25 mouse cellular contexts compared by ENCODE assay signal in genomic region chr3:94611834-94612233, GRCm38 (mm10). TPM values are rescaled to one million over a fixed set of nuclear protein-coding genes. Genes with fewer than 3 reads are reported as not detected.
DNase-seq lines count a peak whose midpoint lies in the region; ATAC-seq and TF ChIP-seq lines count a peak whose summit lies in the region.
"Had no signal": no experiment of that assay in that cellular context is flagged by ENCODE, and none has a peak within 500 bp of the region (broad histone marks: within the 10 kb centered on the region; RNA-seq: fewer than 3 reads in every experiment).

No protein-coding gene starts in this region.

- WGBS in forebrain, embryonic 11.5 days = 81% methylated on average over 5 of the region's 5 CpGs
- WGBS in forebrain, embryonic 10.5 days = 87% methylated on average over 5 of the region's 5 CpGs
- 75% methylated on average over 5 of the region's 5 CpGs for WGBS in hindbrain, postnatal 0 days
- 81% methylated on average over 5 of the region's 5 CpGs for WGBS in hindbrain, embryonic 14.5 days

- no peaks in the 10 kb centered on the region for H3K36me3 ChIP-seq in forebrain, embryonic 11.5 days (ENCODE audit: control insufficient read depth, insufficient read depth, low read length)
- H3K36me3 ChIP-seq in forebrain, embryonic 10.5 days (replicated peaks) = no peaks in the 10 kb centered on the region
- no peaks in the 10 kb centered on the region for H3K36me3 ChIP-seq in hindbrain, postnatal 0 days (ENCODE audit: insufficient read depth, low read length)
- H3K36me3 ChIP-seq in hindbrain, embryonic 14.5 days (replicated peaks; ENCODE audit: control insufficient read depth, insufficient read depth) = no peaks in the 10 kb centered on the region
- H3K36me3 ChIP-seq: intestine, embryonic 15.5 days; midbrain, embryonic 12.5 days; stomach, embryonic 15.5 days had no signal

- TF ChIP-seq CTCF in hindbrain, postnatal 0 days (IDR thresholded peaks at IDR 0.05; ENCODE audit: low read depth) = no peak

- peak; percentile 36 for DNase-seq in forebrain, embryonic 11.5 days (ENCODE audit: low spot score)
- no peak for DNase-seq in forebrain, embryonic 10.5 days (ENCODE audit: extremely low spot score, low spot score)
- no peak for DNase-seq in hindbrain, postnatal 0 days (ENCODE audit: low spot score)
- no peak for DNase-seq in hindbrain, embryonic 14.5 days (ENCODE audit: low spot score)
- DNase-seq in MN1 (ENCODE audit: low spot score) = peak; percentile 40
- DNase-seq in thymus, postnatal 0 days (ENCODE audit: low spot score) = no peak
- DNase-seq in left cerebral cortex, postnatal 10 days (ENCODE audit: extremely low spot score in 1 of 2, low spot score in 2 of 2) = no peak
- DNase-seq: adrenal gland, postnatal 14 days; B cell, adult 2 months; kidney, postnatal 14 days; liver, postnatal 0 days; spleen, adult 18-20 months; thymus, postnatal 25 days had no signal

- H3K4me1 ChIP-seq in forebrain, embryonic 11.5 days (replicated peaks; ENCODE audit: control insufficient read depth, insufficient read depth, low read length) = no peaks in the 10 kb centered on the region
- H3K4me1 ChIP-seq in forebrain, embryonic 10.5 days = peaks cover 9% of the 10 kb centered on the region
- no peaks in the 10 kb centered on the region for H3K4me1 ChIP-seq in hindbrain, postnatal 0 days (ENCODE audit: insufficient read depth, low read length)
- no peaks in the 10 kb centered on the region for H3K4me1 ChIP-seq in hindbrain, embryonic 14.5 days (replicated peaks; ENCODE audit: control insufficient read depth, insufficient read depth, low read length)
- H3K4me1 ChIP-seq: intestine, embryonic 15.5 days; midbrain, embryonic 12.5 days; stomach, embryonic 15.5 days had no signal

- H3K27me3 ChIP-seq in forebrain, embryonic 11.5 days (ENCODE audit: control insufficient read depth, insufficient read depth, low read length) = no peaks in the 10 kb centered on the region
- H3K27me3 ChIP-seq in forebrain, embryonic 10.5 days (ENCODE audit: poor library complexity, severe bottlenecking) = no peaks in the 10 kb centered on the region
- no peaks in the 10 kb centered on the region for H3K27me3 ChIP-seq in hindbrain, postnatal 0 days (ENCODE audit: insufficient read depth, low read length)
- H3K27me3 ChIP-seq in hindbrain, embryonic 14.5 days (ENCODE audit: control insufficient read depth, insufficient read depth, low read length) = no peaks in the 10 kb centered on the region
- H3K27me3 ChIP-seq: heart, embryonic 13.5 days; intestine, embryonic 15.5 days; midbrain, embryonic 12.5 days; stomach, embryonic 15.5 days had no signal

- no peak overlapping the region for H3K27ac ChIP-seq in forebrain, embryonic 11.5 days (ENCODE audit: low read depth, low read length)
- no peak overlapping the region for H3K27ac ChIP-seq in forebrain, embryonic 10.5 days
- peak overlapping the region; percentile 22; the same call in 1 of the 2 replicates for H3K27ac ChIP-seq in hindbrain, postnatal 0 days
- no peak overlapping the region for H3K27ac ChIP-seq in hindbrain, embryonic 14.5 days
- H3K27ac ChIP-seq: heart, embryonic 13.5 days; intestine, embryonic 15.5 days; midbrain, embryonic 12.5 days; stomach, embryonic 15.5 days had no signal

- intact Hi-C loops in left cerebral cortex, postnatal 10 days (cut with DNase I) = no loop called here

- H3K4me3 ChIP-seq in forebrain, embryonic 11.5 days (ENCODE audit: low read depth, low read length) = no peak overlapping the region
- H3K4me3 ChIP-seq in forebrain, embryonic 10.5 days = no peak overlapping the region
- no peak overlapping the region for H3K4me3 ChIP-seq in hindbrain, postnatal 0 days (ENCODE audit: low read length)
- H3K4me3 ChIP-seq in hindbrain, embryonic 14.5 days (replicated peaks; ENCODE audit: low read length) = no peak overlapping the region
- H3K4me3 ChIP-seq: heart, embryonic 13.5 days; intestine, embryonic 15.5 days; midbrain, embryonic 12.5 days; myocyte; stomach, embryonic 15.5 days had no signal

- H3K9me3 ChIP-seq in forebrain, embryonic 11.5 days (ENCODE audit: control insufficient read depth, low read length) = no peaks in the 10 kb centered on the region
- H3K9me3 ChIP-seq in forebrain, embryonic 10.5 days = no peaks in the 10 kb centered on the region
- H3K9me3 ChIP-seq in hindbrain, postnatal 0 days (ENCODE audit: low read length) = no peaks in the 10 kb centered on the region
- H3K9me3 ChIP-seq in hindbrain, embryonic 14.5 days (ENCODE audit: control insufficient read depth, low read length) = no peaks in the 10 kb centered on the region
- H3K9me3 ChIP-seq: heart, embryonic 13.5 days; intestine, embryonic 15.5 days; midbrain, embryonic 12.5 days; stomach, embryonic 15.5 days had no signal

- H3K9ac ChIP-seq in forebrain, embryonic 11.5 days (ENCODE audit: low read length) = no peak overlapping the region
- no peak overlapping the region for H3K9ac ChIP-seq in hindbrain, postnatal 0 days (replicated peaks; ENCODE audit: low read length)
- H3K9ac ChIP-seq in hindbrain, embryonic 14.5 days = no peak overlapping the region
- H3K9ac ChIP-seq: heart, embryonic 13.5 days; intestine, embryonic 15.5 days; liver, postnatal 0 days; midbrain, embryonic 12.5 days; stomach, embryonic 15.5 days had no signal

- ATAC-seq in forebrain, embryonic 11.5 days (replicated peaks; ENCODE audit: low FRiP score) = no peak
- ATAC-seq in hindbrain, postnatal 0 days = no peak
- ATAC-seq in hindbrain, embryonic 14.5 days (ENCODE audit: low FRiP score) = no peak
- ATAC-seq in megakaryocyte progenitor cell, adult 5-6 weeks (replicated peaks; ENCODE audit: poor library complexity) = peak; percentile 29; the same call in 1 of the 2 replicates
- ATAC-seq: intestine, embryonic 15.5 days; liver, postnatal 0 days had no signal

- no peak overlapping the region for H3K4me2 ChIP-seq in forebrain, embryonic 11.5 days (ENCODE audit: low read depth, low read length, severe bottlenecking)
- no peak overlapping the region for H3K4me2 ChIP-seq in hindbrain, postnatal 0 days (ENCODE audit: low read depth, low read length)
- H3K4me2 ChIP-seq in hindbrain, embryonic 14.5 days (replicated peaks) = no peak overlapping the region
- H3K4me2 ChIP-seq: heart, embryonic 13.5 days; intestine, embryonic 15.5 days; midbrain, embryonic 12.5 days; stomach, embryonic 15.5 days had no signal

RNA-seq across cellular contexts. Expression of gene Snx27, which starts 29.3 kb away (rescaled TPM):
- polyA plus RNA-seq in forebrain, embryonic 11.5 days (2014; fragmentation: Nextera tagmentation; extraction: Ambion mirVana) = 46.9 and 48.5 TPM in 2 replicates
- 41.2 and 46.5 TPM in 2 replicates for polyA plus RNA-seq in forebrain, embryonic 10.5 days (2016; fragmentation: Nextera tagmentation; extraction: Ambion mirVana)
- total RNA-seq in hindbrain, postnatal 0 days (2014; rRNA removed) = 71.3 and 79.9 TPM in 2 replicates
- polyA plus RNA-seq in hindbrain, postnatal 0 days (2015; fragmentation: Nextera tagmentation; extraction: Ambion mirVana) = 81.7 and 82.1 TPM in 2 replicates
- polyA plus RNA-seq in hindbrain, embryonic 14.5 days (2014; fragmentation: Nextera tagmentation; extraction: Ambion mirVana) = 68.0 and 75.0 TPM in 2 replicates
- total RNA-seq in megakaryocyte progenitor cell, adult 5-6 weeks (2015) = 21.9 and 22.5 TPM in 2 replicates
- total RNA-seq in megakaryocyte progenitor cell, adult 5-6 weeks (2017) = 23.2 and 36.4 TPM in 2 replicates
- polyA plus RNA-seq in thymus, postnatal 0 days (2015; fragmentation: Nextera tagmentation; extraction: Ambion mirVana) = 33.5 and 39.3 TPM in 2 replicates
- total RNA-seq in left cerebral cortex, postnatal 10 days (2021) = 10 to 100 TPM; 86.0 to 90.2 TPM

RNA-seq across cellular contexts. Expression of gene Gm10972, which starts 31.1 kb away (rescaled TPM):
- not detected in 2 replicates for polyA plus RNA-seq in forebrain, embryonic 11.5 days (2014; fragmentation: Nextera tagmentation; extraction: Ambion mirVana)
- not detected in 2 replicates for polyA plus RNA-seq in forebrain, embryonic 10.5 days (2016; fragmentation: Nextera tagmentation; extraction: Ambion mirVana)
- total RNA-seq in hindbrain, postnatal 0 days (2014; rRNA removed) = not detected in 2 replicates
- polyA plus RNA-seq in hindbrain, postnatal 0 days (2015; fragmentation: Nextera tagmentation; extraction: Ambion mirVana) = not detected in 2 replicates
- not detected in 2 replicates for polyA plus RNA-seq in hindbrain, embryonic 14.5 days (2014; fragmentation: Nextera tagmentation; extraction: Ambion mirVana)
- total RNA-seq in megakaryocyte progenitor cell, adult 5-6 weeks (2015) = not detected in 2 replicates
- not detected in 2 replicates for total RNA-seq in megakaryocyte progenitor cell, adult 5-6 weeks (2017)
- not detected in 2 replicates for polyA plus RNA-seq in thymus, postnatal 0 days (2015; fragmentation: Nextera tagmentation; extraction: Ambion mirVana)
- total RNA-seq in left cerebral cortex, postnatal 10 days (2021) = not detected
- total RNA-seq: adrenal gland, postnatal 14 days; gastrocnemius, postnatal 25 days; hematopoietic stem cell, adult 5-6 weeks; layer of hippocampus, postnatal 10 days; neutrophil, adult 5-6 weeks had no signal
- polyA plus RNA-seq: embryonic facial prominence, embryonic 11.5 days; heart, embryonic 13.5 days; intestine, embryonic 15.5 days; limb, embryonic 11.5 days; liver, postnatal 0 days; midbrain, embryonic 12.5 days; myocyte; stomach, embryonic 15.5 days had no signal

RNA-seq across cellular contexts. Expression of gene Tuft1, which starts 46.8 kb away (rescaled TPM):
- 3.8 and 3.9 TPM in 2 replicates for polyA plus RNA-seq in forebrain, embryonic 11.5 days (2014; fragmentation: Nextera tagmentation; extraction: Ambion mirVana)
- polyA plus RNA-seq in forebrain, embryonic 10.5 days (2016; fragmentation: Nextera tagmentation; extraction: Ambion mirVana) = 3.4 and 4.1 TPM in 2 replicates
- 8.4 and 14.7 TPM in 2 replicates for total RNA-seq in hindbrain, postnatal 0 days (2014; rRNA removed)
- 6.8 and 7.6 TPM in 2 replicates for polyA plus RNA-seq in hindbrain, postnatal 0 days (2015; fragmentation: Nextera tagmentation; extraction: Ambion mirVana)
- 7.2 and 7.7 TPM in 2 replicates for polyA plus RNA-seq in hindbrain, embryonic 14.5 days (2014; fragmentation: Nextera tagmentation; extraction: Ambion mirVana)
- 3.5 TPM in 2 replicates for total RNA-seq in megakaryocyte progenitor cell, adult 5-6 weeks (2015)
- total RNA-seq in megakaryocyte progenitor cell, adult 5-6 weeks (2017) = 4.2 and 5.2 TPM in 2 replicates
- polyA plus RNA-seq in thymus, postnatal 0 days (2015; fragmentation: Nextera tagmentation; extraction: Ambion mirVana) = 6.8 and 8.0 TPM in 2 replicates
- total RNA-seq in left cerebral cortex, postnatal 10 days (2021) = 1 to 10 TPM in 1 of 2 experiments, under 1 TPM in 1; 0.77 to 1.3 TPM

Comparison
In these comparisons a context has a peak if more than half of its experiments do, and no peak if none do; other contexts are left out.
1. DNase-seq: peak in forebrain, embryonic 11.5 days (single experiment) and MN1 (single experiment); none in forebrain, embryonic 10.5 days (single experiment), hindbrain, postnatal 0 days (single experiment), hindbrain, embryonic 14.5 days (single experiment), thymus, postnatal 0 days (single experiment) and left cerebral cortex, postnatal 10 days (0 of 2).